Mouse (Mus musculus) lung, postnatal 4 days (tissue): ENCODE data around the gene Prx.

Experiments
- DNase-seq, 2 experiments: peaks; one replicate each; pipeline ENCODE4 v3.0.0; 2021

Prx gene

GRCm38 (mm10) chr7:27499036-27499435 lies at the start of gene Prx:
Gene Prx, plus strand, starts transcription at chr7:27499324.
- no peak for DNase-seq

DNA sequence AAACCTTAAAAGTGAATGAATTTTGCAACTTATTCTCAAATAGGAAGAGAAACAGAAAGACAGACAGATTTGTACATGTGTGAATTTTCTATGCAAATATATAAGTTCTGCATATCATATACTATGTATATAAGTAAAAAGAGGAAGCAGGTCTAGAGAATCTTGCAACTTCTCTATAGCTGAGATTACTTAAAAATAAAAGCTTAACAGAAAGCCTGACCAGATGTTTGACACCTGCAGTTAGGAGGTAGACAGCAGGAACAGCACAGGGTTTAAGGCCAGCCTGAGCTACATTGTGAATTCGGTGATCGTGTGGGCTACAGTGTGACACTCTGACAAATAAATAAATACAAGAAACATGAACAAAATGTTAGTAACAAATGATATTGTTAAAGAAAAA lies 47.8 kb upstream of the Prx start:
- no peak for DNase-seq

DNA sequence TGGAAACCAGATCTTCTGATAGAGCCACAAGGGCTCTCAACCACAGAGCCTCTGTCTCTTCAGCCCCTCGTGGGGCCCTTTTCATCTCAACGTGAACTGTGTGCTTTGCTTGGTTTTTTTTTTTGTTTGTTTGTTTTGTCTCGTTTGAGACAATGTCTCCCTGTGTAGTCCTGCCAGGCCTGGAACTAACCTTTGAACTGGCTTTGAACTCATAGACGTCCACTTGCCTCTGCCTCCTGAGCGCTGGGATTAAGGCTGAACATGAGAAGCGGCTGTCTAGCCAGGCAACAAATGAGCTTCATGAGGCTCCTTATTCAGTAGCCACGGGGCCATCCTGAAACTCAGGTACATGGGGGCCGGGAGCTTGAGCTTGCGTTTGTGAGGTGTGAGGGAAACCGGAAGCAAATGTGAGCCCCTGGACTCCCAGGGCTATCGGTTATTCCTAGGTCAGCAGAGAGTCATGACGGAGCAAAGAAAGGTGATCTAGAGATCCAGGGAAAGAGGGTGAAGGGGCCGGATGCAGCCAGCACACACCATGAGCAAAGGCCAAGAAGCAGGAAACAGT lies 46.8 kb upstream of the Prx start:
- DNase-seq = no peak

DNA sequence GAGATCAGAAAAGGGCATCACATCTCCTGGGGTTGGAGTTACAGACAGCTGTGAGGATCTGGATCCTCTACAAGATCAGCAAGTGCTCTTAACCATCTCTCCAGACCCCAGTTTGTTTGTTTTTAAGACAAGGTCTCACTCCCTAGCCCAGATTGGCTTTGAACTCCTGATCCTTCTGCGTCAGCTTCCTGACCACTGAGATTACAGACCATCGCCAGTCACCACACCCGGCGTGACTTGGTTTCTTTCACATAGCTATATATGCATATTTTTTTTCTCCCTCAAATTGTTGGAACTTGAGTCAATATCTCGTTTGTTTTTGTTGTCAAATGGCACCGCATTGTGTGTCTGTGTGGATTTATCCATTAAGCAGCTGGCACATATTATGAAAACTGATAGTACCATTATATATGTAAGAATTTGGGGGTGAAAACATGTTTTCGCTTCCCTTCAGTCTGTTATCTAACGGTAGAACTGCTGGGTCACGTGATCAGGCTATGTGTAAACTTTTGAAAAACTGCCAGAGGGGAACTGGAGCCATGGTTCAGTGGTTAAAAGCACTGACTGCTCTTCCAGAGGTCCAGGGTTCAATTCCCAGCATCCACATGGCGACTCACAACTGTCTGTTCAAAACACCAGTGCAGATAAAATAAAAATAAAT lies 44.5 kb upstream of the Prx start:
- DNase-seq = no peak

DNA sequence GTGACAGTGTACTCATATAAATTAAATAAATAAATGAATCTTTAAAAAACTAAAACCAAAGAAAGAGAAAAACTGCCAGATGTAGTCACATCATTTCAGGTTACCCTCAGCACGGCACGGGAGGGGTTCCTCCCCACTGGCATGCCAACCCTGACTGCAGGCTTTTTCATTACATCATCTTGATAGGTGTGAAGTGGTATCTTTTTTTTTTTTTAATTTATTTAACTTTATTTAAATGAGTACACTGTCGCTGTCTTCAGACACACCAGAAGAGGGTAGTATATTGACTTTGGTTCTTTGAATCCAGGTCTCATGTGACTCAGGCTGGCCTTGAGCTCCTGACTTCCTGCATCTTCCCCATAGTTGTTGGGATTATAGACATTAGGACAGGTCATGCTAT lies 43.9 kb upstream of the Prx start:
- no peak for DNase-seq

DNA sequence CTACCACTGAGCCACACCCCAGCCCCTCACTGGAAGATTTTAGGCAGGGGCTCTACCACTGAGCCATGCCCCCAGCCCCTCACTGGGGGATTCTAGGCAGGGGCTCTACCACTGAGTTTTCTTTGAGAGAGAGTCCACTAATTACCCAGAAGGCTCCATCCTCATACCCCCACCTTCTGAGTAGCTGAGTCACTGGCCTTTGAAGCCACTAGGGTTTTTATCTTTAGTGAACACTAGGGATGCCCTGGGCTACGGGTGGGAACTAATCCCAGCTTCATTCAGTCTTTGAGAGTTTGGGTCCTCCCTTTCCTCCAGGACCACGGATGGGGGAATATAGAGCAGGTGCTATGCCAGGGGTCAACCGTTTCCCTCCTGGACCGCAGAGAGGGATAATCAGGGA lies 40.5 kb upstream of the Prx start:
- no peak for DNase-seq

DNA sequence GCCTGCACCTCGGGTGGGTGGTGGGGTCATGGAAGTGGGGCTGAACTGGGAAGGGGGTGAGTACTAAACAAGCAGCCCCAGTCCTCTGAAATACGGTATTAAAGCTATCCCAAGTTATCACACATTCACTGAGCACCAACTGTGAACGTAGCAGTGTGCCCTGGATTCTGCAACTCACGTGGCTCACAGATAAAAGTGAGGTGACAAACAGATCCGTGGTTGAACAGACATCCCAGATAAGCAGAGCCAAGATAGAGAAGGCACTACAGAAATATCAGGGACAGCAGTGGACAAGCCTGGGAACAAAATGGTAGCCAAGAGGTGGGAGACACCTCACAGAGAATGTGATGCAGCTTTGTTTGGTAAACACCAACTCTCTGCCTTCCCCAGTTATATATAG lies 39.5 kb upstream of the Prx start:
- no peak for DNase-seq

DNA sequence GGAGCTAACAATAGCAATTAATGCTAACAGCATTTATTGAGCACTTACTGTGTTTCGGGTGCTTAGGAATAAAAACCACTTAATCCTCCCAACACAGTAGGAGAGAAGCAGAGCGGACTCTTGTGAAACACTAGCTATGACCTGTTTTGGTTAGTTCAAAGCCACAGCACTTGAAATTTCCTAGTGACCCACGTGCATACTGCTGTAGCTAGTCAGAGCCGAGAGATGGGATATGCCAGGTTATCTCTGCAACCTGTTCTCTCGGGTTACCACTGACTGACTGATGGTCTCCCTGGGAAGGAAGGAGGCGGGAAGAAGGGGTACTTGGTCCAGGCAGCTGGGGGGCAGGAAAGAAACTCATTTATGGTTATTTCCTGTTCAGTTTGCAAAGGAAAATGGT lies 38.6 kb upstream of the Prx start:
- DNase-seq = no peak

DNA sequence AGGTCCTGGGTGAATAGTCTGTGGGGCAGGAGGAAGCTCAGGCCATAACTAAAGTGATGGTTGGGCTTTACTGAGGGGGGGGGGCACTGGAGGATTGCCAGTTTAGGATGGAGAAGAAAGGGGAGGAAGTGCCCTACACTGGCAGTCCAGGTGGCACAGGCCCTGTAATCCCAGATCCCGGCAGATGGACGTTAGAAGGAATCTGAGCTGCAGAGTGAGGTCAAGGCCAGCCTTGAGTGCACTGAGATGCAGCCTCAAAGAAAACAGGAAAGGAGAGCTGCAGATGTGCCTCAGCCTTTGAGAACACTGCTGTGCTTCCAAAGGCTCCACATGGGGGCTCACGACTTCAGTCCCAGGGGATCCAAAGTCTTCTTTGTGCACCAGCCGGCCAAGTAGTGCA lies 31.5 kb upstream of the Prx start:
- DNase-seq = no peak

- no peak for DNase-seq
Measured at GRCm38 (mm10) chr7:27471390-27472120, 27.6 kb upstream of the Prx start.

DNA sequence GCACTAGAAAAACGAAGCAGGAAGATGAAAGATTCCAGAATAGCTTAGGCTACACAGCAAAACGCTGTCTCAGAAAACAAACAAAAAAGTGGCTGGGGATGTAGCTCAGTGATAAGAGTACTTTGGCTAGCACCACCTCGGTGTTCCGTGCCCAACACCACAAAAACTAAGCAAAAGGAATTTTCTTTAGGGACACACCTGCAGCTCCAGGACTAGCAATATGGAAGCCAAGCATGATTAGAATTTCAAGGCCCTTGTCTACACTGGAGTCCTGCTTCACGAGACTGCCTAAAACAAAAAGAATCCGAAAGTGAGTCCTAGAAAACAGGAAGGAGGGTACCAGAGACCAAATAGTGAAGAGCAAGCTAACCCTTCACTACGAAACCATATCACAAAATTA lies 26.5 kb upstream of the Prx start:
- no peak for DNase-seq

DNA sequence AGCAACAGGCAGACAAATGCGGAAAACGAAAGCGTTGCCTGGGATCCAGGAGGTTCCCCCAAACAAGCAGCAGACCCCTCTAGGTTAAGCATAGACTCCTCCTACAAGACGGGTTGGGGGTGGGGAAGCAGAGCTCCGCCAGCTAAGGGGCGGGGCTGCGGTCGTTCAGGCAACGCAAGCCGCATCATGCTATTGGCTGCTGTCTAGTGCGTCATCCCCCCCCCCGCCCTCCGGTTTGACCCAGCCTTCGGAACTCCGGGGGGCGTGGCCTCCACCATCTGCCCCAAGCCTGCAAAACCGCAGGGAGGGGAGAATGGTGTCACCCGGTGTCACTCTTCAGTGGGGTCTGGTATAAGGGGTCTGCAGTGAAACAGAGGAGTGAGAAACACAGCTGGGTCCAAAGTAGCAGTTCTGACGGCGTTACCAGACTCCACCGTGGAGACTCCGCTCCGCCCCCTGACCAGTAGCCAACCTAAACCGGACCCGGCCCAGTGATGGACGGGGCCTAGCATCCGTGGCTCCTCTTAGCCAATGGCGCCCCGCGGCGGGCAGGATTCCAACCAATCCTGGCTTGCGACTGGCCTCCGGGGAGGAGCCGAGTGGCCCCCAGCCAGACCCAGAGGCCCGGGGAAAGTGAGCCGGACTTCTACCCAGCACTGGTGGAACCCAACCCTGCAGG lies 25.8 kb upstream of the Prx start, which contains the start of gene Sertad3:
Gene Sertad3, plus strand, starts transcription at position 613 of the 679 bp plus-strand sequence.
- DNase-seq = peak; percentile 100

- DNase-seq = no peak
Measured at GRCm38 (mm10) chr7:27473835-27474489, 25.2 kb upstream of the Prx start.

- DNase-seq = peak; percentile 99
Measured at GRCm38 (mm10) chr7:27474490-27474954, 24.6 kb upstream of the Prx start.

DNA sequence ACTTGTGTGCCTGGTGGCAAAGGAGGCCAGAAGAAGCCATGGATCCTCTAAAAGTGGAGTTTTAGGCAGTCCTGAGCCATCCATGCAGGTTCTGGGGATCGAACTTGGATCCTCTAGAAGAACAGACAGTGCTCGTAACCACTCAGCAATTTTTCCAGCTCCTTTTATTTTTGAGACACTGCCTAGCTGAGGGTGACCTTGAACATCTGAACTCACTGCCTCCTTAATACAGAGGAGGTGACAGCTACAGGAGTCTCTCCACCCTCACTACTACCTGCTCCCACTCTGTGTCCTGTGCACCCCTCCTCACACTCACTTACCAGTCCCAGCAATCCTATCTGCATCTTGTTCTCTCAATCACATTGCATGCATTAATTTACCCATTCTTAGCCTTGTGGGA lies 23.5 kb upstream of the Prx start:
- no peak for DNase-seq

GRCm38 (mm10) chr7:27476098-27476635 lies 23.0 kb upstream of the Prx start:
- no peak for DNase-seq

GRCm38 (mm10) chr7:27478561-27478960 lies 20.6 kb upstream of the Prx start:
- DNase-seq = no peak

DNA sequence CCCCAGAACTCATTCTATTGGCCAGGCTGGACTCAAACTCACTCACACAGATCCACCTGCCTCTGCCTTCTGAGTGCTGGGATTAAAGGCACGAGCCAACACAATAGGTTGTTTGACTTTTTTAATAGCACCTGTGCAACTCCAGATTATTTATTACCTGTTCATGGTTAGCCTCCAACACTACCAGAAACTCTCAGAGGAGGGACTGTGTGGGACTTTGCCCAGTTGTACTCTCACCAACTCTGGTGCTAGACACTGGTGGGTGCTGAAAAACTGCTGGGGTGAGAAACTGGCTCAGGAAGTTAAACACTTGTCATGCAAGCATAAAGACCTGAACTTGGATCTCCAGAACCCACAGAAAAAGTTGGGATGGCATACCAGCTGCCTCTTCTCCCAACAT lies 19.4 kb upstream of the Prx start:
- no peak for DNase-seq

- no peak for DNase-seq
Measured at GRCm38 (mm10) chr7:27480506-27480905, 18.6 kb upstream of the Prx start.

DNA sequence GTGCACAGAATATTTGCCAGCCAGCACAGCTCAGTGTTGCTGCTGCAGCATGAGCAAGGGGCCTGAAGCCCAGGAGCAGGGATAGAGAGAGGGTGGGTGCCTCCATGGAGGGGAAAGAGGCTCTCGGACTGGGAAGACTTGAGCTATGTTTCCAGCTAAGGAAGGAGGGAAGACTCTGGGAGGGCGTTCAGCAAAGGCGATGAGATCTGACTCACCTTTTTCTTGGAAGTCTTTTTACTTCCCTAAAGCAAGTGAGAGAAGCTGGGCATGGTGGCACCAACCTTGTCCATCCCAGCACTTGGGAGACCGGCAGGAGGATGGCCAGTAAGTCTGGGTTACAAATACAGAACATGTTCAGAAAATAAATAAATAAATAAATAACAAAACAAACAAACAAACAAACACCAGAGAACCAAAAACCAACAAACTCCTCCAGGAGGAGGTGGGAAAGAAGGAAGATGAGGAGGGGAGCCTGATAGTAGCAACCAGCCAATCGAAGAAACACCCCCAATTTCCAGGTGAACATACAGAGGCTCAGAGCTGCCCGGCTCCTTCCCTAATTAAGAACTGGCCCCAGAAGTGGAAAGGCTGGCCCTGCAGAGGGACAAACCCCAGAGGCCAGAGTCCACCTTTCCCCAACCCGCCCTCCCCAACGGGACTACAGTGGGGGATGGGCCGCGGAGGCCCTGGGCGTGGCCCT lies 18.0 kb upstream of the Prx start:
- no peak for DNase-seq

GRCm38 (mm10) chr7:27481627-27481969 lies 17.5 kb upstream of the Prx start:
- DNase-seq = peak; percentile 92 to 97

GRCm38 (mm10) chr7:27483860-27484259 lies 15.3 kb upstream of the Prx start:
- no peak for DNase-seq
